Mouse (Mus musculus) layer of hippocampus, postnatal 14 days (tissue): ENCODE measurements around the gene Rnf207. TPM values are rescaled to one million over a fixed set of nuclear protein-coding genes. Genes with fewer than 3 reads are reported as not detected.
A peak's percentile ranks its signal among the peaks of the same experiment; 100 is the strongest.

Experiments
- DNase-seq, 2 experiments: peaks; one replicate each; pipeline ENCODE4 v3.0.0; 2021 to 2022; ENCODE audit warnings: low spot score in 2 of 2, mixed read lengths in 1 of 2
- total RNA-seq, 2 experiments: library from RNA; stranded (reverse); gene quantifications; 2 replicates each; pipeline ENCODE4 v1.2.3; 2021

Gene Rnf207
- total RNA-seq, 2 experiments from 2014 or later = 2.6 to 6.0 TPM

GRCm38 (mm10) chr4:152296371-152296770, 22.4 kb downstream of the Rnf207 start:
- DNase-seq = no peak

GRCm38 (mm10) chr4:152295916-152296315, 22.9 kb downstream of the Rnf207 start:
- DNase-seq = no peak

GRCm38 (mm10) chr4:152294188-152294929, 24.4 kb downstream of the Rnf207 start:
- no peak for DNase-seq

- no peak for DNase-seq
Observed at GRCm38 (mm10) chr4:152292102-152292765, 26.6 kb downstream of the Rnf207 start.

- no peak for DNase-seq
Observed at GRCm38 (mm10) chr4:152291562-152291961, 27.2 kb downstream of the Rnf207 start, which contains the start of gene Hes3. TSS of gene Hes3 (minus strand) at chr4:152291662.

- DNase-seq = no peak
Observed at GRCm38 (mm10) chr4:152290991-152291390, 27.8 kb downstream of the Rnf207 start.

- DNase-seq = no peak
Observed at GRCm38 (mm10) chr4:152290385-152290784, 28.4 kb downstream of the Rnf207 start.

GRCm38 (mm10) chr4:152288398-152288945, 30.3 kb downstream of the Rnf207 start:
- no peak for DNase-seq

- no peak for DNase-seq
Observed at GRCm38 (mm10) chr4:152287317-152288120, 31.3 kb downstream of the Rnf207 start.

GRCm38 (mm10) chr4:152286887-152287286, 31.9 kb downstream of the Rnf207 start:
- DNase-seq = no peak

- DNase-seq = no peak
Observed at GRCm38 (mm10) chr4:152286183-152286582, 32.6 kb downstream of the Rnf207 start.

GRCm38 (mm10) chr4:152285505-152285904, 33.3 kb downstream of the Rnf207 start:
- DNase-seq = peak; percentile 42 to 57

GRCm38 (mm10) chr4:152283186-152283950, 35.4 kb downstream of the Rnf207 start:
- peak; percentile 80 to 83 for DNase-seq

GRCm38 (mm10) chr4:152282721-152283120, 36.1 kb downstream of the Rnf207 start:
- DNase-seq = no peak

GRCm38 (mm10) chr4:152281601-152282000, 37.2 kb downstream of the Rnf207 start:
- DNase-seq = no peak

GRCm38 (mm10) chr4:152278986-152279385, 39.8 kb downstream of the Rnf207 start:
- no peak for DNase-seq

GRCm38 (mm10) chr4:152277916-152278315, 40.9 kb downstream of the Rnf207 start:
- no peak for DNase-seq

- DNase-seq = no peak
Observed at GRCm38 (mm10) chr4:152276389-152277347, 42.1 kb downstream of the Rnf207 start.

GRCm38 (mm10) chr4:152274681-152275131, 44.1 kb downstream of the Rnf207 start:
- no peak for DNase-seq
